Mouse (Mus musculus): ENCODE data around the gene Olfr348.

The Olfr348 gene

GRCm38 (mm10) chr2:36783976-36784375, at the start of gene Olfr348:
Gene Olfr348 (plus strand): TSS chr2:36784276.
- no peak for DNase-seq (ENCODE audit: low spot score in 2 of 2)

GRCm38 (mm10) chr2:36736226-36736625, 47.9 kb upstream of the Olfr348 start:
- DNase-seq (ENCODE audit: low spot score in 2 of 2): no peak

DNA sequence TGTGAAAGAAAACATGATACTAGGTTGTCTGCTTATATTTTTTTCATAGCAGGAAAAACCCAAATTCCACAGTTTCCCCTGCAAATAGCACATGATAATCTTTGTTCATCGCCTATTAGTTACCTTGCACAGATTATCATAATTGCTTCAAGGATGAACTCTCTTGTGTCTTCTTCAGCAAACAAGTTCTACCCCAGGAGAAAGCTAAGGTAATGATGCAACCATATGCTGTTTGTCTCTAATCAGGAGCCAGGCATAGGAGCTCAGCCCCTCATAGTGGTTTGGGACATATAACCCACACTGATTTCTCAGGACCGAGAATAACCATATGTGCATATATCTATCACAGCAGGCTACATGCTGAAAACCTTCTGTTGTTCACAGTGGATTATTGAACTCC, 6.2 kb downstream of the Olfr348 start, which contains the start of gene Olfr50:
Olfr50 (plus strand) TSS at position 301 of the 400 bp plus-strand sequence.
- DNase-seq (ENCODE audit: low spot score in 2 of 2): no peak

GRCm38 (mm10) chr2:36816932-36817331, 32.9 kb downstream of the Olfr348 start, which contains the start of gene Olfr3:
Gene Olfr3 (minus strand): TSS chr2:36817032.
- no peak for DNase-seq (ENCODE audit: low spot score in 2 of 2)
